Mouse (Mus musculus) spleen, adult 10 weeks (tissue): ENCODE results near the gene 4930568D16Rik. TPM values are rescaled to one million over a fixed set of nuclear protein-coding genes. Genes with fewer than 3 reads are reported as not detected.

ENCODE experiments used
- polyA plus RNA-seq: library from polyadenylated mRNA; stranded (reverse); fragments of 350-450 nt; fragmentation: Illumina TruSeq; extraction: RNeasy Lipid Tissue Mini Kit (QIAGEN cat#74804); gene quantifications from one replicate; pipeline ENCODE4 v1.2.3, GENCODE M21; 2015; ENCODE audit warnings: low replicate concordance; ENCODE audit not compliant: insufficient read depth

The 4930568D16Rik gene
- polyA plus RNA-seq, result not detected

GRCm38 (mm10) chr2:35367629-35368028, at the start of gene 4930568D16Rik:
Gene 4930568D16Rik, minus strand, starts transcription at chr2:35367729.

DNA sequence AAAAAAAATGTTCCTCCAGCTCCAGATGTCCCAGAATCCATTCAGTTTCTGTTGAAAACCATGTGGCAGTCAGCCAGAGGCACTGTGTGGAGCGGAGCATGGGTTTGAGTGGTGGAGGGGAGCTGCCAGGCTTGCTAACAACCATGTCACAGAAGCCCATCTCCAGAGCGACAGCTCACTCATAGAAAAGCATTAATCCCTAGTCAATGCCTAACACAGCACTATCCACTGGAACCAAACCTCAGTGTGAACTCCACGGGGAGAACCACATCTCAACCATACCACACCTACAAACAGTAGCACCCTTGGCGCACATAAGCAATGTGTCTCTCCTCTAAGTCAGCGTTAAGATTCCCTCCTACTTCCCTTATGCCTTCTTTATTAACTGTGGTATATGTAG, 29.6 kb upstream of the 4930568D16Rik start, which contains the start of gene 4930402F06Rik:
TSS of gene 4930402F06Rik (minus strand) at position 80 of the 400 bp plus-strand sequence.

DNA sequence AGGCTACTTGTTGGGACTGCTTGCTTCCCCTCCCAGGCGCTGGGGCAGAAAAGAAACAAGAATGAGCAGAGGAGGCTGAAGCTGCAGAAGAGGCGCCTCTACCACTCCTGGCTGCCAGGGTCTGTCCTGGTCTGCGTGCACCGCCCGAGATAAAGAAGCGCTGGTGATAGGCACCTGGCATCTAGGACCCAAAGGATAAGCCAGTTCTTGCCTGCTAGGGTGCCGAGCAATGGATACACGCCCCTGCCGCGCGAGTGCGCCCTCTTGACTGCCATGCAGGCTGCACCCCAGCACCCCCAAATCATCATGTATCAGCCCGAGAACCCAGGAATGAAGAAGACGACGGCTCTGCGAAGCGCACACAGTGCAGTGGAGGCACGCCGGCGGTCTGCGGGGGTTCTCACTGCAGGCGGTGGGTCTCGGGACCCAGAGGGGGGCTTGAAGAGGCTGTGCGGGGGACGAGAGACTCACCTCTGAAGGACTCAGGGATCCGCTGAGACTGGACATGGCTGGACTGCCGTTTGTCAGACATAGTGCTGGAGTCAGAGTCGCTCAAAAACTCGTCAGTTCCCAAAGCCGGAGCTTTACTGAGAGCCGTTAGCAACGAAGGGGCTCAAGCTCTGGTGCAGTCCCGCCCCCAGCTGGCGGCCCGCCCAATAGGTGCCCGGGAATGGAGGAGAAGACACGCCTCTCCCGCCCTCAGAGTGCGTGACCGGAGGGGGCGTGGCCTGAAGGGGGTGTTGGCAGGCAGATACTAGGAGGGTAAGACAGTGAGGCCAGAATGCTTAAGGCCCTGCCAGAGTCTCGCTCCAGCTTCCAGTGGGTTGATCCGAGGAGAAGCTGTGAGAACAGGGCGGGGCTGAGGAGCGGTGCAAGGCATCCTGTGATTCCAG, 30.9 kb downstream of the 4930568D16Rik start, which contains the start of gene Stom:
TSS of gene Stom (minus strand) at position 589 of the 893 bp plus-strand sequence.

Other genes with a start within 250 kb of the 4930568D16Rik start
- gene Rab14, start 166.6 kb downstream of the 4930568D16Rik start, polyA plus RNA-seq, result 217 TPM
- 108 TPM for gene Gsn, start 111.3 kb downstream of the 4930568D16Rik start, polyA plus RNA-seq
- 71.3 TPM for gene Stom, start 30.8 kb downstream of the 4930568D16Rik start, polyA plus RNA-seq
- gene 4930402F06Rik, start 29.4 kb upstream of the 4930568D16Rik start, polyA plus RNA-seq, result not detected
- gene Ggta1, start 95.5 kb upstream of the 4930568D16Rik start, polyA plus RNA-seq, result 85.8 TPM
- 5.3 TPM for gene Dab2ip, start 190.5 kb upstream of the 4930568D16Rik start, polyA plus RNA-seq